Mouse (Mus musculus) CD4-positive helper T cell, adult 2 months (primary cell): ENCODE measurements around the gene Trmt10b.
A peak's percentile ranks its signal among the peaks of the same experiment; 100 is the strongest.

Source experiments
- DNase-seq: peaks from one replicate; pipeline ENCODE4 v3.0.0-alpha.2; 2012; ENCODE audit warnings: low read depth, missing footprints, low spot score

Gene Trmt10b

GRCm38 (mm10) chr4:45296662-45297564 is at the start of gene Trmt10b:
Gene Trmt10b (plus strand): TSS chr4:45297127.
- peak; percentile 88 for DNase-seq

GRCm38 (mm10) chr4:45251265-45251664 is 45.7 kb upstream of the Trmt10b start:
- DNase-seq: no peak

GRCm38 (mm10) chr4:45252861-45253262 is 44.1 kb upstream of the Trmt10b start:
- no peak for DNase-seq

GRCm38 (mm10) chr4:45253839-45254601 is 42.9 kb upstream of the Trmt10b start:
- no peak for DNase-seq

GRCm38 (mm10) chr4:45259232-45259832 is 37.6 kb upstream of the Trmt10b start:
- DNase-seq: no peak

- no peak for DNase-seq
Observed at GRCm38 (mm10) chr4:45261551-45261950, 35.4 kb upstream of the Trmt10b start.

- peak; percentile 50 for DNase-seq
Observed at GRCm38 (mm10) chr4:45267883-45268282, 29.0 kb upstream of the Trmt10b start.

- DNase-seq: no peak
Observed at GRCm38 (mm10) chr4:45271041-45271452, 25.9 kb upstream of the Trmt10b start.

- DNase-seq: no peak
Observed at GRCm38 (mm10) chr4:45275770-45276169, 21.2 kb upstream of the Trmt10b start.

GRCm38 (mm10) chr4:45279292-45279691 is 17.6 kb upstream of the Trmt10b start:
- no peak for DNase-seq

- peak; percentile 49 for DNase-seq
Observed at GRCm38 (mm10) chr4:45279981-45280548, 16.9 kb upstream of the Trmt10b start.

- DNase-seq: no peak
Observed at GRCm38 (mm10) chr4:45286318-45286717, 10.6 kb upstream of the Trmt10b start.

- DNase-seq: no peak
Observed at GRCm38 (mm10) chr4:45287906-45288305, 9.0 kb upstream of the Trmt10b start.

- no peak for DNase-seq
Observed at GRCm38 (mm10) chr4:45305536-45305935, 8.6 kb downstream of the Trmt10b start.

- DNase-seq: no peak
Observed at GRCm38 (mm10) chr4:45308046-45308445, 11.1 kb downstream of the Trmt10b start.

- DNase-seq: no peak
Observed at GRCm38 (mm10) chr4:45308606-45309005, 11.7 kb downstream of the Trmt10b start.

GRCm38 (mm10) chr4:45311056-45311455 is 14.1 kb downstream of the Trmt10b start:
- no peak for DNase-seq

GRCm38 (mm10) chr4:45320159-45320816 is 23.4 kb downstream of the Trmt10b start:
- peak; percentile 83 for DNase-seq

GRCm38 (mm10) chr4:45331139-45331538 is 34.2 kb downstream of the Trmt10b start:
- no peak for DNase-seq

- DNase-seq: no peak
Observed at GRCm38 (mm10) chr4:45332466-45332865, 35.5 kb downstream of the Trmt10b start.

GRCm38 (mm10) chr4:45341226-45341625 is 44.3 kb downstream of the Trmt10b start:
- DNase-seq: no peak
